Mouse (Mus musculus): ENCODE measurements around the gene Olfr1378.

DNA sequence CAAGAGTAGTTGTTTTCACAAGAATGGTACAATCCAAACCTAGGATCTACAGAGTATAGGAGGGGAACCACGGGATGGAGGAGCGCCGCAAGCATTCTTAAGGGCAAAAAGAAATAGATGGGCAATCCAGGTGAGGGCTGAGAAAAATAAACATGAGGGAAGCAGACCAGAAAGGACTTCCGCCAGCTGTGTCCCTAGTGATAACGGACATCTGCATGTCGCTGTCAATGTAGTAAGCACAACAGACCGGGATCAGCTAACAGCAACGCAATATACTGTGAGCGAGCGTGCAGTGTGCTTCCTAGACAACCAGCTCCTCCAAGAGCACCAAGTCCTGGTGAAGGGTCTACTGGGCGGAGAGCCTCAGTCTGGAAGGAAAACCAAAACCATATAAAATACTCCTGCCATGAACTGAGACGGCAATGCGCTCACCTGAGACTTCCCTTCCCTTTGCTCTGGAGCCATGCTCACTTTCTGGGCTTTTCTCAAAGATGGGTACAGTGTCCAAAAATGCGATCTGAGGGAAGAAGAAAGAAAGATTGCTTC, 35.8 kb upstream of the Olfr1378 start:
- TF ChIP-seq GATA1 (IDR thresholded peaks at IDR 0.05; ENCODE audit: borderline replicate concordance, low read length) (no peak), CTCF (IDR thresholded peaks at IDR 0.05; ENCODE audit: low read depth, low read length) (no peak), POLR2AphosphoS5 (IDR thresholded peaks at IDR 0.05; ENCODE audit: insufficient replicate concordance, low read depth, low read length) (no peak)

Data from G1E (cell line).